Mouse (Mus musculus): ENCODE results near the gene Actg1. TPM values are rescaled to one million over a fixed set of nuclear protein-coding genes. Genes with fewer than 3 reads are reported as not detected.

Actg1 gene
- polyA plus RNA-seq, 1 experiment from 2014 or later = 4,080 TPM

GRCm38 (mm10) chr11:120316690-120317254, 31.6 kb downstream of the Actg1 start:
- peak; percentile 49 for DNase-seq (ENCODE audit: low spot score)
- ATAC-seq (ENCODE audit: low FRiP score) = peak; percentile 29; the same call in 1 of the 2 replicates
- Histone ChIP-seq H3K9ac (peak overlapping the region; percentile 77), H3K27me3 (ENCODE audit: control insufficient read depth, insufficient read depth, low read length) (no peaks in the 10 kb centered on the region), H3K36me3 (replicated peaks; ENCODE audit: control insufficient read depth, insufficient read depth) (no peaks in the 10 kb centered on the region), H3K9me3 (ENCODE audit: control insufficient read depth, low read length) (no peaks in the 10 kb centered on the region), H3K4me1 (replicated peaks; ENCODE audit: control insufficient read depth, insufficient read depth, low read length) (peaks cover 25% of the 10 kb centered on the region), H3K4me2 (replicated peaks) (peak overlapping the region; percentile 93), H3K4me3 (replicated peaks; ENCODE audit: low read length) (peak overlapping the region; percentile 45), H3K27ac (peak overlapping the region; percentile 97)
- WGBS = 24% methylated on average over 13 of the region's 13 CpGs

DNA sequence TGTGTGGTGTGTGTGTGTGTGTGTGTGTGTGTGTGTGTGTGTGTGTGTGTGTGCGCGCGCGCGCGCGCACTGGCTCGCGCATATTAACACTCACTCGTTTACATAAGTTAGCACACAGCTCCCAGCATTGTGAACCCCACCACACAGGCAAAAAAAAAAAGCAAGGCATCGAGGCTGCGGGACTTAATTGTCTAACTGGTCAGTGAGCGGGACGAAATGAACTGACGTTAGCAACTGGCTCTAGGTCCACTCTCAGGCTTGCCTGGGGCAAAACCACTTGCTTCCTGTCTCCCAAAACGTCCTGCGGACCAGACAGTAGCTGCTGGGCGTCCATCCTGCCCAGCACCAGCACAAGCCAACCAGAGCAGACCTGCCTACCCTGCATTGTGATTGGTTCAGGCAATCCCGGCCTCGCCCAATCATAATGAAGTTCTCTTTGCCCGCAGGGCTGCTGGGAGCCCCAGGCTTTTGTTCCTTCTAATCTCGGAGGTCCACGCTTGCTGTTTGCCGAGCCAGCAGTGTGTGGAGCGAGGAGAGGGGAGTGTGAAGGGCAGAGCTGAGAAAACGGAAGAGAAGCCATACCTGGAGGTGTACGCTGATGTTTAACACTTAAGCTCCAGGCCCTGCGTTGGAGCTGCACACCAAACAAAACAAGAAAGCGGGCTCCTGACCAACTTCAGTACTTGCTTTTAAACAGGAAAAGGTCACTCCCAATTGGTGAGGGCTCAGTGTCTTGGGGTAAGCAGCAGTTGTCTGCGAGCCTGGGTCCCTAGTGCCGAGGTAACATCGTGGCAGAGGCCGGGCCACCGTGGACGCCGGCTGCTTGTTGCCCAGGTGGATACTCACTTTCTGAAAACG, 32.3 kb downstream of the Actg1 start:
- no peaks in the 10 kb centered on the region for H3K27me3 ChIP-seq (ENCODE audit: control insufficient read depth, insufficient read depth, low read length)
- peak overlapping the region; percentile 77 for H3K9ac ChIP-seq
- ATAC-seq (ENCODE audit: low FRiP score) (peak; percentile 97), DNase-seq (ENCODE audit: low spot score) (peak; percentile 93)
- H3K4me2 ChIP-seq (replicated peaks) = peak overlapping the region; percentile 93
- WGBS = 3% methylated on average over 33 of the region's 37 CpGs
- no peaks in the 10 kb centered on the region for H3K36me3 ChIP-seq (replicated peaks; ENCODE audit: control insufficient read depth, insufficient read depth)
- peak overlapping the region; percentile 97 for H3K27ac ChIP-seq
- peak overlapping the region; percentile 45 for H3K4me3 ChIP-seq (replicated peaks; ENCODE audit: low read length)
- no peaks in the 10 kb centered on the region for H3K9me3 ChIP-seq (ENCODE audit: control insufficient read depth, low read length)
- H3K4me1 ChIP-seq (replicated peaks; ENCODE audit: control insufficient read depth, insufficient read depth, low read length) = peaks cover 32% of the 10 kb centered on the region

DNA sequence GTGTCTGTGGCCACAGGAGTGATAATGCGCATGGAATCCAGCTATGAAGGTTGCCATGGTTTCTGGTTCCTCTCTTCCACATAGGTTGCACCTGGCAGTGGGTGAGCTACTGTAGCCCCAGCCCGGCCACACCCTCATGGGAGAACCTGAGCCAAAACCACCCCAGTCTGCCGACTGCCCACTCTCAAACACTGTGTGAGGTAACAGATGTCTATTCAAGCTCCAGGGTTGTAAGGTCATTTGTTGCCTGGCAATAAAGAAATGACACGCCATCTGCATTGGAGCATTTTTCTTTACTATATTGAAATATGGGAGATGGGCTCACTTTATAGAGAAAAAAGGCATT, 33.0 kb downstream of the Actg1 start:
- WGBS = 15% methylated on average over 4 of the region's 4 CpGs
- Histone ChIP-seq H3K4me3 (replicated peaks; ENCODE audit: low read length) (peak overlapping the region; percentile 45), H3K9me3 (ENCODE audit: control insufficient read depth, low read length) (no peaks in the 10 kb centered on the region), H3K9ac (peak overlapping the region; percentile 56), H3K4me1 (replicated peaks; ENCODE audit: control insufficient read depth, insufficient read depth, low read length) (peaks cover 35% of the 10 kb centered on the region), H3K27ac (peak overlapping the region; percentile 97), H3K4me2 (replicated peaks) (peak overlapping the region; percentile 93), H3K36me3 (replicated peaks; ENCODE audit: control insufficient read depth, insufficient read depth) (no peaks in the 10 kb centered on the region), H3K27me3 (ENCODE audit: control insufficient read depth, insufficient read depth, low read length) (no peaks in the 10 kb centered on the region)
- ATAC-seq (ENCODE audit: low FRiP score) = no peak
- DNase-seq (ENCODE audit: low spot score) = peak; percentile 49

DNA sequence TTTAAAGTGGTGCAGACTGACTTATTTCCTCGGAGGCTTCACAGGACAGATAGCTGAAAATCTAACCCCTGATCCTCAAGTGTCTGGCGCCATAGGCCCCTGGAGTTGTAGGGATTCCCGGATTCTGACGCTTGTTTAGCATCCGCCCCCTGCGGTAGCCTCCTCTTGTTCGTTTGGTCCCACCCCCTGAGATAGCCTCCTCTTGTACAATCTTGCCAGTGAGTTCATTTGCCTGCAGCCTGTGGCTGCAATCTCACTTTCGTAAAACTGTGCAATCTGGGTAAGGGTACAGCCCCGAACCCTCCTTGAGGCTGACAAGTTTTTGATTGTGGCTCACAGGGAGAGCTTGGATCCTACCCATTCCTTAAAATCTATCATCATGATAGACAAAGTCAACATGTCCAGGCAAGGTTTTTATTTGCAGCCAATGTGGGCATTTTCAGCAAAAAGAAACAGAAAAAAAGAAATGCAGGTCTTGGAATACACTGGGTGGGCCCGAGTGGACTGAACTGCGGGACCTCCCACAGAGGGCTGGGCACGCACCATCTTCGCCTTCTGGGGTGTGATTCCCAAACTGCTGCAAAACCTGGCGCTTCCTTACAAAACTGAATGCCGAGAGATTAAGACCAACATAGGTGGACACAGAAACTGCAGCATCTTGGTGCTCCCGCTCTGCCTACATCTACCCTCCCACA, 33.5 kb downstream of the Actg1 start:
- DNase-seq (ENCODE audit: low spot score) = no peak
- no peaks in the 10 kb centered on the region for H3K36me3 ChIP-seq (replicated peaks; ENCODE audit: control insufficient read depth, insufficient read depth)
- no peak for ATAC-seq (ENCODE audit: low FRiP score)
- 35% methylated on average over 16 of the region's 16 CpGs for WGBS
- H3K4me2 ChIP-seq (replicated peaks) = peak overlapping the region; percentile 93
- no peaks in the 10 kb centered on the region for H3K27me3 ChIP-seq (ENCODE audit: control insufficient read depth, insufficient read depth, low read length)
- H3K27ac ChIP-seq = peak overlapping the region; percentile 97
- H3K9me3 ChIP-seq (ENCODE audit: control insufficient read depth, low read length) = no peaks in the 10 kb centered on the region
- H3K4me3 ChIP-seq (replicated peaks; ENCODE audit: low read length) = peak overlapping the region; percentile 45; the same call in 1 of the 2 replicates
- H3K4me1 ChIP-seq (replicated peaks; ENCODE audit: control insufficient read depth, insufficient read depth, low read length) = peaks cover 39% of the 10 kb centered on the region
- H3K9ac ChIP-seq = peak overlapping the region; percentile 56

GRCm38 (mm10) chr11:120313906-120314685, 34.2 kb downstream of the Actg1 start:
- Histone ChIP-seq H3K36me3 (replicated peaks; ENCODE audit: control insufficient read depth, insufficient read depth) (no peaks in the 10 kb centered on the region), H3K27ac (peak overlapping the region; percentile 97; the same call in 1 of the 2 replicates), H3K4me2 (replicated peaks) (no peak overlapping the region; the same call in 1 of the 2 replicates), H3K4me1 (replicated peaks; ENCODE audit: control insufficient read depth, insufficient read depth, low read length) (peaks cover 39% of the 10 kb centered on the region), H3K9me3 (ENCODE audit: control insufficient read depth, low read length) (no peaks in the 10 kb centered on the region), H3K4me3 (replicated peaks; ENCODE audit: low read length) (no peak overlapping the region), H3K27me3 (ENCODE audit: control insufficient read depth, insufficient read depth, low read length) (0 out of 2 replicates have a peak, but pooled peaks cover under 1% of the 10 kb centered on the region), H3K9ac (no peak overlapping the region)
- ATAC-seq (ENCODE audit: low FRiP score) (no peak), DNase-seq (ENCODE audit: low spot score) (no peak)
- 57% methylated on average over 6 of the region's 6 CpGs for WGBS

DNA sequence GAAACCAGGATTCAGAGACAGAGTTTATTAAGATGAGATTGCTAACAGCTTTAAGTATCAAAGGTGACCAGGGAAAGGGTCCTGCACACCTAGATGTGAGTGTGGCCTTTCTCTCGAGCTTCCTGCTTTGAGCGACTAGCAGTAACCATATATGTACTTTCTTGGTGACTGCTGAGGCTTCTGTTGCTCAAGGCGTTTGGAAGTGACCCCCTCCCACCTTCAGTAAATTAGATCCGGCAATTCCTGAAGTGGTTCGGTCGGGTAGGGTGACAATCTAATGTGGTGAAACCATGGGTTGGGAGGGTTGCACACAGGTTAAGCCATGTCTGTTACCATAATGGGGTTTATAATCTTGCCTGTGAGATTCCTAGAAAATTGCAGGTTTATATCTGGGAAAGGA, 36.3 kb downstream of the Actg1 start:
- Histone ChIP-seq H3K27ac (peak overlapping the region; percentile 95; the same call in 1 of the 2 replicates), H3K4me2 (replicated peaks) (no peak overlapping the region), H3K9me3 (ENCODE audit: control insufficient read depth, low read length) (no peaks in the 10 kb centered on the region), H3K4me3 (replicated peaks; ENCODE audit: low read length) (no peak overlapping the region), H3K36me3 (replicated peaks; ENCODE audit: control insufficient read depth, insufficient read depth) (no peaks in the 10 kb centered on the region), H3K4me1 (replicated peaks; ENCODE audit: control insufficient read depth, insufficient read depth, low read length) (peaks cover 38% of the 10 kb centered on the region), H3K9ac (no peak overlapping the region), H3K27me3 (ENCODE audit: control insufficient read depth, insufficient read depth, low read length) (0 out of 2 replicates have a peak, but pooled peaks cover 2% of the 10 kb centered on the region)
- WGBS = 79% methylated on average over 6 of the region's 6 CpGs
- DNase-seq (ENCODE audit: low spot score) (no peak), ATAC-seq (ENCODE audit: low FRiP score) (no peak)

DNA sequence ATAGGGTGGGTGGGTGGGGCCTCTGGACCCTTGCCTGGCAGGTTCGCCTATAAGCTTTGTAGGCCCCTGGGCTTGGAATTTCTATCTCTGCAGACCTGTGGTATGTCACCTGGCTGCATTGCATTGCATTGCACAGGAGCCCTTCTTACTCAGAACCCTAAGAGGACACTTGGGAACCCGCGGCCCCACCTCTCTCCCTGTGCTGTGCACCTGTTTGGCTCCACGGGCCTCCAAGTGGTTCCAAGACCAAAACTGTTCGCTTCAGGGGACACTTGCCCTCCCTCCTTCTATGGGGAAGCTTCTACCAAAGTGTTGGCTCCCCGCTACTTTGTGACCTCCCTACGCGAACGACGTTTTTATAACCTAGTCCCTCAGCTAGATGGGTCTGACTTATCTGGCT, 36.8 kb downstream of the Actg1 start:
- Histone ChIP-seq H3K27ac (peak overlapping the region; percentile 95), H3K4me1 (replicated peaks; ENCODE audit: control insufficient read depth, insufficient read depth, low read length) (peaks cover 38% of the 10 kb centered on the region), H3K9me3 (ENCODE audit: control insufficient read depth, low read length) (no peaks in the 10 kb centered on the region), H3K9ac (peak overlapping the region; percentile 74), H3K4me2 (replicated peaks) (peak overlapping the region; percentile 81), H3K36me3 (replicated peaks; ENCODE audit: control insufficient read depth, insufficient read depth) (no peaks in the 10 kb centered on the region), H3K4me3 (replicated peaks; ENCODE audit: low read length) (peak overlapping the region; percentile 31), H3K27me3 (ENCODE audit: control insufficient read depth, insufficient read depth, low read length) (0 out of 2 replicates have a peak, but pooled peaks cover 2% of the 10 kb centered on the region)
- 49% methylated on average over 10 of the region's 10 CpGs for WGBS
- ATAC-seq (ENCODE audit: low FRiP score) = no peak
- no peak for DNase-seq (ENCODE audit: low spot score)

GRCm38 (mm10) chr11:120310813-120311312, 37.5 kb downstream of the Actg1 start:
- 0 out of 2 replicates have a peak, but pooled peaks cover 2% of the 10 kb centered on the region for H3K27me3 ChIP-seq (ENCODE audit: control insufficient read depth, insufficient read depth, low read length)
- H3K36me3 ChIP-seq (replicated peaks; ENCODE audit: control insufficient read depth, insufficient read depth) = no peaks in the 10 kb centered on the region
- WGBS = 2% methylated on average over 36 of the region's 45 CpGs
- peak overlapping the region; percentile 95 for H3K27ac ChIP-seq
- peak overlapping the region; percentile 81 for H3K4me2 ChIP-seq (replicated peaks)
- peak overlapping the region; percentile 31 for H3K4me3 ChIP-seq (replicated peaks; ENCODE audit: low read length)
- H3K9ac ChIP-seq = peak overlapping the region; percentile 74
- ATAC-seq (ENCODE audit: low FRiP score) (peak; percentile 91), DNase-seq (ENCODE audit: low spot score) (peak; percentile 93)
- peaks cover 43% of the 10 kb centered on the region for H3K4me1 ChIP-seq (replicated peaks; ENCODE audit: control insufficient read depth, insufficient read depth, low read length)
- no peaks in the 10 kb centered on the region for H3K9me3 ChIP-seq (ENCODE audit: control insufficient read depth, low read length)

All from hindbrain, embryonic 14.5 days (tissue).